Mouse (Mus musculus): Measurements from ENCODE around the gene Hoxb7. TPM values are rescaled to one million over a fixed set of nuclear protein-coding genes. Genes with fewer than 3 reads are reported as not detected.

Hoxb7 gene
- polyA plus RNA-seq, 2 experiments: 0.02 to 0.19 TPM

- H3K27me3 ChIP-seq (ENCODE audit: control insufficient read depth, insufficient read depth, low read length): peaks cover 100% of the 10 kb centered on the region
- H3K4me2 ChIP-seq (ENCODE audit: low read depth): no peak overlapping the region
- ATAC-seq (ENCODE audit: insufficient read depth): no peak
- no peak overlapping the region for H3K4me3 ChIP-seq (ENCODE audit: insufficient read depth in 1 of 2, low read depth in 2 of 2, low read length in 2 of 2)
- H3K4me1 ChIP-seq (replicated peaks; ENCODE audit: control insufficient read depth in 2 of 2, insufficient read depth in 2 of 2, low read length in 1 of 2): no peaks in the 10 kb centered on the region
- no peak overlapping the region for H3K9ac ChIP-seq (replicated peaks)
- no peaks in the 10 kb centered on the region for H3K36me3 ChIP-seq (replicated peaks; ENCODE audit: control insufficient read depth, insufficient read depth, low read depth)
- DNase-seq (ENCODE audit: low read depth in 3 of 3, low spot score in 3 of 3): no peak
- WGBS (ENCODE audit: insufficient replicate concordance): under 1% methylated on average over 30 of the region's 30 CpGs
- no peak overlapping the region for H3K27ac ChIP-seq
- no peak for TF ChIP-seq EP300 (IDR thresholded peaks at IDR 0.05; ENCODE audit: low read depth)
- H3K9me3 ChIP-seq (ENCODE audit: control insufficient read depth, low read length): no peaks in the 10 kb centered on the region
These were observed 8.8 kb downstream of the Hoxb7 start for GRCm38 (mm10) chr11:96295092-96295835.

GRCm38 (mm10) chr11:96296997-96297396, 10.6 kb downstream of the Hoxb7 start:
- Histone ChIP-seq H3K36me3 (replicated peaks; ENCODE audit: control insufficient read depth, insufficient read depth, low read depth) (no peaks in the 10 kb centered on the region), H3K4me2 (ENCODE audit: low read depth) (no peak overlapping the region), H3K27ac (no peak overlapping the region), H3K4me3 (ENCODE audit: insufficient read depth in 1 of 2, low read depth in 2 of 2, low read length in 2 of 2) (no peak overlapping the region), H3K9ac (replicated peaks) (no peak overlapping the region), H3K27me3 (ENCODE audit: control insufficient read depth, insufficient read depth, low read length) (peaks cover 100% of the 10 kb centered on the region), H3K4me1 (replicated peaks; ENCODE audit: control insufficient read depth in 2 of 2, insufficient read depth in 2 of 2, low read length in 1 of 2) (no peaks in the 10 kb centered on the region), H3K9me3 (ENCODE audit: control insufficient read depth, low read length) (no peaks in the 10 kb centered on the region)
- TF ChIP-seq EP300 (IDR thresholded peaks at IDR 0.05; ENCODE audit: low read depth) (no peak), CTCF (IDR thresholded peaks at IDR 0.05; ENCODE audit: low read depth) (no peak)
- WGBS (ENCODE audit: insufficient replicate concordance): 25% methylated on average over 2 of the region's 2 CpGs
- ATAC-seq (ENCODE audit: insufficient read depth) (no peak), DNase-seq (ENCODE audit: low read depth in 3 of 3, low spot score in 3 of 3) (no peak)

DNA sequence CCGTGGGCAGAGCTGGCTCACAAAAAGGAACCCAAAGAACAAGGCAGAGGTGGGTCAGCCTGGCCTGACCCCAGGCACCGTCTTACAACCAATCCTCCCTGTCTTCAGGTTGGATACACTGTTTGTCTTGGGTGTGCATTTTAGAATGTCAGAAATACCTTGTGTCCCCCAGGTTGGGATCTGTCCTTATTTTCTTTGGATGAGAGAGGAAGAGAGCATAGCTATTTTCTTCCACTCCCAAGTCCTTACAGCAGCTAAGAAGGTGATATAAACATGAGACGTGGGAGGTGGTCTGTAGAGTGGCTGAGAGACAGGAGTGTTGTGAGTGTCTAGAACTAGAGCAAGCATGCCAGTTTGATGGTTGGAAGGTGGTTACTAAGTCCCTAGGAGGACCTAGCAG, 11.0 kb downstream of the Hoxb7 start:
- no peaks in the 10 kb centered on the region for H3K4me1 ChIP-seq (replicated peaks; ENCODE audit: control insufficient read depth in 2 of 2, insufficient read depth in 2 of 2, low read length in 1 of 2)
- 20% methylated on average over 3 of the region's 3 CpGs for WGBS (ENCODE audit: insufficient replicate concordance)
- no peak for ATAC-seq (ENCODE audit: insufficient read depth)
- no peaks in the 10 kb centered on the region for H3K36me3 ChIP-seq (replicated peaks; ENCODE audit: control insufficient read depth, insufficient read depth, low read depth)
- DNase-seq (ENCODE audit: low read depth in 3 of 3, low spot score in 3 of 3): no peak
- H3K27ac ChIP-seq: no peak overlapping the region
- no peak overlapping the region for H3K4me3 ChIP-seq (ENCODE audit: insufficient read depth in 1 of 2, low read depth in 2 of 2, low read length in 2 of 2)
- peaks cover 100% of the 10 kb centered on the region for H3K27me3 ChIP-seq (ENCODE audit: control insufficient read depth, insufficient read depth, low read length)
- H3K4me2 ChIP-seq (ENCODE audit: low read depth): no peak overlapping the region
- no peak overlapping the region for H3K9ac ChIP-seq (replicated peaks)
- H3K9me3 ChIP-seq (ENCODE audit: control insufficient read depth, low read length): no peaks in the 10 kb centered on the region
- TF ChIP-seq CTCF (IDR thresholded peaks at IDR 0.05; ENCODE audit: low read depth): no peak
- TF ChIP-seq EP300 (IDR thresholded peaks at IDR 0.05; ENCODE audit: low read depth): no peak

DNA sequence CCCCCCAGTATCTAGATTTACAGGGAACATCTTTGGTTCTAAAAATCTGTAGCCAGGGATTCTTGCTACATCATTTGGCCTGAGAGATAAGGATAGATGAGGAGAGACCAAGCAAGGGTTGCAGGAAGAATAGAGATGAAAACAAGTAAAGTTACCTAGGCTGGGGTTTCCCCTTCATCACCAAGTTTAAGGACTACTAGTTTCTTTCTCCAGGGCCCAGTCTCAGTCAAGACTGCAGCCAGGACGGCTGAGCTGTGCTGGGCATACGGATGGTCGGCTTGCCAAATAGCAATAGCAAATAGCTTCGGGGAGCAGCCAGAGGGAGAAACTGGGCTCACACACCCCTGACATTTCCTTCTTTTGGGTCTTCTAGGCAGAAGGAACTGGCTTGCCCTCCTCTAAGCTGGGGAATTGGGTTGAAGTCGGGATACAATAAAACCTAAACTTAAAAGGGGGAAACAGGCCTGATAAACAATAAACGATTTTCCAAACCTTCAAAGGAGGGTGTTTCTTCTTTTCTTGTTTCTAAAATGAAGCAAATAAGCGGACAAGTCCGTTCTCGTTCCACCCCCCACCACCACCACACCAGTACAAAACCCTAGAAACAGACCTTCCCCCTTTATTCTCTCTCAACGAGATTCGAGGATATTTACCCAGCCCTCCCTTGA, 11.7 kb downstream of the Hoxb7 start:
- DNase-seq (ENCODE audit: low read depth in 3 of 3, low spot score in 3 of 3): no peak
- no peak for TF ChIP-seq CTCF (IDR thresholded peaks at IDR 0.05; ENCODE audit: low read depth)
- ATAC-seq (ENCODE audit: insufficient read depth): no peak
- Histone ChIP-seq H3K4me1 (replicated peaks; ENCODE audit: control insufficient read depth in 2 of 2, insufficient read depth in 2 of 2, low read length in 1 of 2) (no peaks in the 10 kb centered on the region), H3K4me2 (ENCODE audit: low read depth) (no peak overlapping the region), H3K9me3 (ENCODE audit: control insufficient read depth, low read length) (no peaks in the 10 kb centered on the region), H3K36me3 (replicated peaks; ENCODE audit: control insufficient read depth, insufficient read depth, low read depth) (no peaks in the 10 kb centered on the region), H3K4me3 (ENCODE audit: insufficient read depth in 1 of 2, low read depth in 2 of 2, low read length in 2 of 2) (no peak overlapping the region), H3K27ac (no peak overlapping the region), H3K9ac (replicated peaks) (no peak overlapping the region), H3K27me3 (ENCODE audit: control insufficient read depth, insufficient read depth, low read length) (peaks cover 100% of the 10 kb centered on the region)
- 14% methylated on average over 11 of the region's 11 CpGs for WGBS (ENCODE audit: insufficient replicate concordance)

- Histone ChIP-seq H3K9me3 (ENCODE audit: control insufficient read depth, low read length) (no peaks in the 10 kb centered on the region), H3K27ac (no peak overlapping the region), H3K36me3 (replicated peaks; ENCODE audit: control insufficient read depth, insufficient read depth, low read depth) (no peaks in the 10 kb centered on the region), H3K4me1 (replicated peaks; ENCODE audit: control insufficient read depth in 2 of 2, insufficient read depth in 2 of 2, low read length in 1 of 2) (no peaks in the 10 kb centered on the region), H3K9ac (replicated peaks) (no peak overlapping the region), H3K27me3 (ENCODE audit: control insufficient read depth, insufficient read depth, low read length) (peaks cover 100% of the 10 kb centered on the region), H3K4me2 (ENCODE audit: low read depth) (no peak overlapping the region), H3K4me3 (ENCODE audit: insufficient read depth in 1 of 2, low read depth in 2 of 2, low read length in 2 of 2) (0 out of 4 replicates have a peak overlapping the region, but pooled peaks of 1 of the 2 experiments have one; percentile 1)
- under 1% methylated on average over 66 of the region's 66 CpGs for WGBS (ENCODE audit: insufficient replicate concordance)
- no peak for TF ChIP-seq EP300 (IDR thresholded peaks at IDR 0.05; ENCODE audit: low read depth)
- TF ChIP-seq CTCF (IDR thresholded peaks at IDR 0.05; ENCODE audit: low read depth): no peak
- ATAC-seq (ENCODE audit: insufficient read depth): no peak
- DNase-seq (ENCODE audit: low read depth in 3 of 3, low spot score in 3 of 3): no peak
These were observed 12.7 kb downstream of the Hoxb7 start for GRCm38 (mm10) chr11:96298895-96299667.

All from liver, embryonic 14.5 days (tissue).